Mouse (Mus musculus): ENCODE data around the gene Chchd1. TPM values are rescaled to one million over a fixed set of nuclear protein-coding genes. Genes with fewer than 3 reads are reported as not detected.

The Chchd1 gene
- total RNA-seq, 2 experiments from 2014 or later = 87.0 to 104 TPM

DNA sequence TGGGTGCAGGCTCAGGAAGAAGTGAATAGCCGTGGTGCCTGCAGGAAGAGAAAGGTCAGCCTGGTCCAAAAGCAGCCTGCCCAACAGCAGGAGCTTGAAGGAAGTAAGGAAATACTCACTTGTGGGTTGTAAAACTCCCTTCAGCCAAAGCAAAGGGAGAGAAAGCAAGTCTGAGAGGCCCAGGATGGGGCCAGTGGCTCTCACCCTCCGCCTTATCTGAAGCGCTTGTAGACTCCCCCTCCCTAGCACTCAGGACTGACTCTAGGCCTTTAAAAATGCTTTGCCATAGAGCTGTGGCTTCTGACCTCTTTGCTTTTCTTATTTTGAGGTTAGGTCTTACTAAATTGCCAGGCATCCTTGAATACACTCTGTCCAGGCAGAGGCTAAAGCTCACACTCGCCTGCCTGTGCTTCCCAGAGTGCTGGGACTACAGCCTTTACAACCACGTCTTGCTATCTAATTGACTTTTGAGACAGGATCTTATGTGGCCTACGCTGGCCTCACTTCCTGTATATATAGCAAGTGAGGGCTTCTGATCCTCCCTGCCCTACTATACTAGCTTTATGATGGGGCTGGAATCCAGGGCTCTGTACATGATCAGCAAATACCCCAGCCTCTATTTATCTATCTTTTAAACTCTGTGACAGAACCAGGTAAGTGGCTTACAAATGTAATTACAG lies 23.0 kb downstream of the Chchd1 start:
- no peak for DNase-seq

- no peak for DNase-seq
These were observed 27.1 kb downstream of the Chchd1 start for GRCm38 (mm10) chr14:20729871-20730270.

DNA sequence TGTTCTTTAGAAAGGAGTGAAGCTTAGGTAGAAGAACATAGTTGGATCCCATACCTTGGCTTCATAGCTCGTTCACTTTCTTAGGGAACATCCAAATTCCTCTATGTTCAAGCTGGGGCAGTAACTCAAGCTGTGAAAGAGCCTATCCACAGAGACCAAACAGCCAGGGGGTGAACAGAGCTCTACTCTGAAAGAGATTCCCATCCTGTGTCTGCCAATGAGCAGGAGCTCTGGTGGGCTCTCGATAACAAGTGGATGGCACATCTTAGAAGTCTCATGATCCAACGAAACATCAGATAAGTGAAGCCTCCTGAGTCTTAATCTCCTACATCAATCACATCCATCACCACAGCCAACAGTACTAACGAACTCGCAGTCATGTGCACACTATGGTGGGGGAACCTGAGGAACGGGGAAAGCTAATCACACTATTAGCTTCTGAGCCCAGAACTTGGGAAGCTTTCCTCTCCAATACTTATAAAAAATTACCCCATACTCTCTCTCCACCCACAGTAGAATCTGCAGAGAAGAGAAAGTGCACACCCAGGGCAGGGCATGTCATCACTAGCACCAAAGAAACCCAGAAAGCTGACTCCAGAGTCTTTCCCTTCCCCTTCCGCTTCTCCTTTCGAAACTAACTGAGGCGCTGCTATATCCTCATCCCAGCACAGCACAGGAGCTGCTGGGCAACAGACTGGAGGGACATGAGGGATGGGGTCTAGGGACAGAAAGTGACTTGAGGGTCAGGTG lies 28.2 kb downstream of the Chchd1 start:
- no peak for DNase-seq

DNA sequence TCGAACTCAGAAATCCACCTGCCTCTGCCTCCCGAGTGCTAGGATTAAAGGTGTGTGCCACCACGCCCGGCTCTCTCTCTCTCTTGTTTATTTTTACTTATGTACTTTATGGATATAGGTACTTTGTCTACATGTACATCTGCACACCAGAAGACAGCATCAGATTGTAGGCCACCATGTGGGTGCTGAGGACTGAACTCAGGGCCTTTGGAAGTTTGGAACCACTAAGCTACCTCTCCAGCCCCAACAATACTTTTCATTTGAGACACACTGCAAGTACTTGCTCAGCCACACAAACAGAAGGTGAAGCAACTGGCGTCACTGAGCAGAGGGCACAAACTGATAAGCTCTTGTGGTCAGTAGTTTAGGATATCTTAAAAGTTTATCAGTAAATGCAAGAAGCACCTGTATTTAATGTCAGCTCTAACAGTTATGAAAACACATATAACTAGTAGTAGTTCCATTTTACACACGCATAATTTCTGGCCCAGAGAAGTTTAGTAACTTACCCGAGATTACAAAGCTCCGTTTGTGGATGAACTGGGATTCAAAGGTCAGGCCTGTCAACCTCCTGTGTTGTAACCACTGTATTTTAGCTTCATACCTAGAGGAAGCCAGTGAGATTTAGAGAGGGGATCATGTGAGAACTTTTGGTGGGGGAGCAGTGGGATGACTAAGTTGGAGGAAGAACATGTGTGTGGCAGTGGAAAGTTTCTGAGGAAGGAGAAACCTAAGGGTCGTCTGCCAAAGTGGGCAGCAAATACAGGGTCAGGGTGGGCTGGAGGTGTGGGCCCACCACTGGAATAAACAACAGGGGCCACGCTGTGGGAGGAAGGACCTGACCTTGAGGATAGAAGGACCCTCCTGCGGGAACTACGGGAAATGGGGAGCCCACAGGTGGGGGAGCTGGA lies 30.5 kb downstream of the Chchd1 start:
- no peak for DNase-seq

GRCm38 (mm10) chr14:20733952-20734774 lies 31.4 kb downstream of the Chchd1 start, which contains the start of gene Ndst2:
Ndst2 (minus strand) TSS chr14:20734562.
- peak; percentile 90 for DNase-seq

GRCm38 (mm10) chr14:20735052-20735451 lies 32.2 kb downstream of the Chchd1 start:
- no peak for DNase-seq

- no peak for DNase-seq
These were observed 33.1 kb downstream of the Chchd1 start for GRCm38 (mm10) chr14:20735892-20736390.

DNA sequence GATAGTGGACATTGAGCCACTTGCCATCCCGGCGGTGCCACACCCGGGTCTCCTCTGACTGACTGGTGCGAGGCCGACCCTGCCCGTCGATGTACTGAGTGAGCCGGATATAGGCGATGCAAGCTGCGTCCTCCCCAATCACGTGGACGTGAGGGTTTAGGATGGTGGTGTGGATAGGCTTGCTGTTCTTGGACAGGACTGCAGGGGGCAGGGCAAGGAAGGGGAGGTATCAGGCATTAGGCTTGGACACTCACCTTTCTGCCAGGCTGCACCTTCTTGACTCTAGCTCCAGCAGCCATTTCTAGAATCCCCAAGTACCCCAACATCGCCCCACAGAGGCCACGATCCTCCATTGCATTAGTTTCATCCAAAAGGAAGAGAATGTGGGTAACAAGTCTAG lies 34.5 kb downstream of the Chchd1 start:
- peak; percentile 80 for DNase-seq

GRCm38 (mm10) chr14:20738511-20738910 lies 35.7 kb downstream of the Chchd1 start:
- DNase-seq = no peak

- no peak for DNase-seq
These were observed 38.5 kb downstream of the Chchd1 start for GRCm38 (mm10) chr14:20741301-20741700.

- DNase-seq = no peak
These were observed 40.8 kb downstream of the Chchd1 start for GRCm38 (mm10) chr14:20743614-20744013.

- DNase-seq = no peak
These were observed 44.1 kb downstream of the Chchd1 start for GRCm38 (mm10) chr14:20746935-20747334.

GRCm38 (mm10) chr14:20748388-20748787 lies 45.6 kb downstream of the Chchd1 start:
- no peak for DNase-seq

DNA sequence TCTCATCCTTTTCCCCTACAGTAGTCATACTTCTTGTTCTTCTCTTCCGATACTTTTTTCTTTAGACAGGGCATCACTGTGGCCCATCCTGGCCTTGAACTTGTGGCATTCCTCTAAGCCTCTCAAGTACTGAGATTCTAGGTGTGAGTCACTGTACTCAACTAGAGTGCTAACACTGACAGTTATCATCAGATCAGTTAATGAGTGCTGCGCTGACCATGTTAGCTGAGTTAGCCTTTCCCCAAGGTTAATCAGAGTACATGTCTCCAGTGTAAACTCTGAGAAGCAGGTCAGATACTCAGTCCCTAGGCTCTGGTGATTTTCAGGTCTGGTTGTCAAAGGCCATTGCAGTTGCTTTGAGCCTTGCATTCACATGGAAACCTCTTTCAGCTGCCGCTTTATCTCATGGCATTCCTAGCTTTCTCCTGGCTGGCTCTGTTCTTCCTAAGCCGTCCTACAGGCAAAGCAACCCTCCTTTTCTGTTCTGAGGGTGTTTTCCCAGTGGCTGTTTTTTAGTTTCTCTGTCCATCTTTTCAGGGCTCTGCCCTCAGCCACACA lies 46.8 kb downstream of the Chchd1 start:
- no peak for DNase-seq

GRCm38 (mm10) chr14:20750503-20750902 lies 47.7 kb downstream of the Chchd1 start:
- no peak for DNase-seq

DNA sequence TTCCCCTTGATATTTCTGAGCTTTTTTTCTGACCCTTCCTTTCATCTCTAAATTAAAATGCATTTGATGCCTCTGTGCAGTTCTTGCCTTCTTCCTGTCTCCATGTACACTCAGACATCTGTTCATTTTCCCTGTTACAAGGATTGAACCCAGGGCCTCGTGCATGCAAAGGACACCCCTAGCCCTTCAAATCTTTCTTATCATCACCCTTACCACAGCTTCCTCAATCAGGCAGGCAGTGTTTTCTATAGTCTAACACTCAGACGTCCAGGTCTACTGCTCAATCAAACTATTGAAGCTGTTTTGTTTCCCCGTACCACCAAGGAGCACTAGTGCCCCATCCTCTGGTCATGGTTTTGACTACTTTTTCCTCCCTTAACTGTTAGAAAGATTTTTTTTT lies 51.0 kb downstream of the Chchd1 start:
- DNase-seq = no peak

Small RNAs within 50 kb of the gene (microRNA-seq; reads per million reads assigned to microRNA genes)
- gene Mir6946 = 0.82 to 1.7 reads per million in 2 experiments

Other genes starting within 250 kb of the Chchd1 start
- 10 to 100 TPM; 49.5 to 57.1 TPM for gene Anxa7, start 222.9 kb upstream of the Chchd1 start, total RNA-seq (2021)
- 1 to 10 TPM in 1 of 2 experiments, under 1 TPM in 1; 0.97 to 1.2 TPM for gene Mss51, start 206.1 kb upstream of the Chchd1 start, total RNA-seq (2021)
- gene Ppp3cb, start 156.4 kb upstream of the Chchd1 start, total RNA-seq (2021) = 10 to 100 TPM; 71.7 to 79.0 TPM
- gene Usp54, start 61.9 kb upstream of the Chchd1 start, total RNA-seq (2021) = 10 to 100 TPM; 15.2 to 15.4 TPM
- 1 to 10 TPM; 5.6 to 7.5 TPM for gene Myoz1, start 46.5 kb upstream of the Chchd1 start, total RNA-seq (2021)
- gene Synpo2l, start 34.7 kb upstream of the Chchd1 start, total RNA-seq (2021) = 100 to 1,000 TPM; 230 to 272 TPM
- gene Sec24c, start 28.7 kb upstream of the Chchd1 start, total RNA-seq (2021) = 100 to 1,000 TPM in 1 of 2 experiments, 10 to 100 TPM in 1; 96.3 to 110 TPM
- 10 to 100 TPM; 11.4 to 11.8 TPM for gene Fut11, start 8.0 kb upstream of the Chchd1 start, total RNA-seq (2021)
- gene Zswim8, start 4.5 kb downstream of the Chchd1 start, total RNA-seq (2021) = 10 to 100 TPM; 81.7 to 83.6 TPM
- 10 to 100 TPM; 18.2 to 18.3 TPM for gene Ndst2, start 31.6 kb downstream of the Chchd1 start, total RNA-seq (2021)
- 10 to 100 TPM; 58.3 to 65.2 TPM for gene Camk2g, start 91.1 kb downstream of the Chchd1 start, total RNA-seq (2021)
- gene Plau, start 133.7 kb downstream of the Chchd1 start, total RNA-seq (2021) = 10 to 100 TPM; 11.1 to 11.9 TPM
- 100 to 1,000 TPM; 200 to 201 TPM for gene Vcl, start 226.4 kb downstream of the Chchd1 start, total RNA-seq (2021)